Mouse (Mus musculus) neural tube, embryonic 11.5 days (tissue): Measurements from ENCODE around the gene Abcg1. TPM values are rescaled to one million over a fixed set of nuclear protein-coding genes. Genes with fewer than 3 reads are reported as not detected.

Source experiments
- ATAC-seq: fragments of 200-750 bp; cut with Nextera tagmentation; 2 replicates; pipeline ENCODE4 v1.8.0; 2017; ENCODE audit warnings: moderate number of reproducible peaks, mild to moderate bottlenecking, moderate TSS enrichment, moderate library complexity; ENCODE audit not compliant: insufficient read depth, low FRiP score, low TSS enrichment
- DNase-seq: peaks from one replicate; pipeline ENCODE4 v3.0.0-alpha.2; 2015; ENCODE audit warnings: low spot score
- H3K27ac ChIP-seq: fragments of 300-500 bp; sonication (generic); 2 replicates; pipeline ENCODE4 v1.5.1; 2014; ENCODE audit warnings: low read depth, mild to moderate bottlenecking, low read length
- H3K27me3 ChIP-seq: fragments of 300-500 bp; sonication (generic); 2 replicates; pipeline ENCODE4 v1.6.1; 2014; ENCODE audit warnings: mild to moderate bottlenecking, low read length, mixed read lengths; ENCODE audit not compliant: control insufficient read depth, insufficient read depth
- H3K36me3 ChIP-seq: fragments of 300-500 bp; sonication (generic); 2 replicates; pipeline ENCODE4 v1.6.1; 2014; ENCODE audit warnings: mild to moderate bottlenecking, low read length, moderate library complexity, mixed read lengths; ENCODE audit not compliant: control insufficient read depth, insufficient read depth
- H3K4me1 ChIP-seq: fragments of 300-500 bp; sonication (generic); 2 replicates; pipeline ENCODE4 v1.6.1; 2014; ENCODE audit warnings: low read length, mixed read lengths; ENCODE audit not compliant: control insufficient read depth, insufficient read depth
- H3K4me2 ChIP-seq: fragments of 300-500 bp; sonication (generic); 2 replicates; pipeline ENCODE4 v1.6.1; 2014; ENCODE audit warnings: low read depth, mild to moderate bottlenecking, moderate library complexity
- H3K4me3 ChIP-seq: fragments of 300-500 bp; sonication (generic); 2 replicates; pipeline ENCODE4 v1.5.1; 2014; ENCODE audit warnings: low read depth, low read length
- H3K9ac ChIP-seq: fragments of 300-500 bp; sonication (generic); 2 replicates; pipeline ENCODE4 v1.6.1; 2014; ENCODE audit warnings: mild to moderate bottlenecking, low read length
- H3K9me3 ChIP-seq: fragments of 300-500 bp; sonication (generic); 2 replicates; pipeline ENCODE4 v1.6.1; 2016; ENCODE audit warnings: low read length; ENCODE audit not compliant: control insufficient read depth
- WGBS: fragments of 180-500 bp; shearing (Covaris S2); extraction: QIAGEN DNeasy Blood & Tissue Kit; methylation state at CpG from one replicate; pipeline ENCODE4 v1.1.7; 2014; 5-methylcytosine and 5-hydroxymethylcytosine counted together
- polyA plus RNA-seq: library from polyadenylated mRNA; unstranded; fragments of >200 nt; fragmentation: Nextera tagmentation; extraction: Ambion mirVana; gene quantifications from 2 replicates; pipeline ENCODE4 v1.2.1, GENCODE M21; 2014

Abcg1 gene
- polyA plus RNA-seq, 1 experiment from 2014 or later, result 9.7 TPM

- no peak overlapping the region for H3K4me2 ChIP-seq
- no peak overlapping the region for H3K9ac ChIP-seq
- H3K4me3 ChIP-seq, result no peak overlapping the region
- no peaks in the 10 kb centered on the region for H3K4me1 ChIP-seq
- WGBS, result 75% methylated on average over 5 of the region's 5 CpGs
- no peaks in the 10 kb centered on the region for H3K9me3 ChIP-seq
- no peaks in the 10 kb centered on the region for H3K36me3 ChIP-seq
- H3K27me3 ChIP-seq, result no peaks in the 10 kb centered on the region
- no peak for ATAC-seq
- no peak overlapping the region for H3K27ac ChIP-seq
- DNase-seq, result no peak
Observed at GRCm38 (mm10) chr17:31024782-31025125, 32.7 kb upstream of the Abcg1 start.

- Histone ChIP-seq H3K4me2 (no peak overlapping the region), H3K27ac (no peak overlapping the region), H3K27me3 (no peaks in the 10 kb centered on the region), H3K4me3 (no peak overlapping the region), H3K4me1 (no peaks in the 10 kb centered on the region), H3K9me3 (no peaks in the 10 kb centered on the region), H3K36me3 (no peaks in the 10 kb centered on the region), H3K9ac (no peak overlapping the region)
- WGBS, result 88% methylated on average over 6 of the region's 6 CpGs
- no peak for DNase-seq
- no peak for ATAC-seq
Observed at GRCm38 (mm10) chr17:31026986-31027385, 30.5 kb upstream of the Abcg1 start.

- no peaks in the 10 kb centered on the region for H3K36me3 ChIP-seq
- no peak overlapping the region for H3K4me2 ChIP-seq
- H3K4me3 ChIP-seq, result no peak overlapping the region
- no peak for DNase-seq
- 91% methylated on average over 6 of the region's 6 CpGs for WGBS
- H3K27ac ChIP-seq, result no peak overlapping the region
- H3K9ac ChIP-seq, result no peak overlapping the region
- H3K4me1 ChIP-seq, result no peaks in the 10 kb centered on the region
- H3K27me3 ChIP-seq, result no peaks in the 10 kb centered on the region
- no peaks in the 10 kb centered on the region for H3K9me3 ChIP-seq
- ATAC-seq, result no peak
Observed at GRCm38 (mm10) chr17:31027723-31028122, 29.8 kb upstream of the Abcg1 start.

DNA sequence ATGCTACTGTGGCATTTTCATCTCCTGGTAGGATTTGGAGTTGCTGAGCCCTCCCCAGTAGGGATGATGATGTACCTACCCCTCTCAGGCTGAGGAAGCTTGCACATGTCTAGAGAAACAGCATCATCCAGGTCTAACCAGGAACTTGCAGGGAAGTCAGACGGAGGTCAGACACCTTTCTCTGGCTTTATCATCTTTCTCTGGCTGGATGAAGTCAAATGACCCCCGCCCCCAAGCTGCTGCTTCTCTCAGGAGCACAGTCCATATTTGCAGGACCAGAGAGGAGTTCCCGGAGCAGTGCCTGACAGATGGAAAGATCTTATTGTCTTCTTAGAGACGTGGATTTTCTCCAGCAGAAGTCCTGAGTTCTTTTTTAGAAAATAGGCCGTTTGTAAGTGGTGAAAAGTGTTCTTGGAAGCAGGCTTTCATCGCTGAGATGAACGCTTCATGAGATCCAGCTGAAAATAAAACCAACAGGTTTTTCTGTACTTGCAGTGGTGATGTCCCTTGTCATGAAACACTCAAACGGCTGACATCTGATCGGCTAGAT lies 28.6 kb upstream of the Abcg1 start:
- 87% methylated on average over 9 of the region's 9 CpGs for WGBS
- no peaks in the 10 kb centered on the region for H3K9me3 ChIP-seq
- no peak overlapping the region for H3K27ac ChIP-seq
- H3K4me2 ChIP-seq, result no peak overlapping the region
- no peak for ATAC-seq
- DNase-seq, result no peak
- no peaks in the 10 kb centered on the region for H3K27me3 ChIP-seq
- H3K9ac ChIP-seq, result no peak overlapping the region
- no peak overlapping the region for H3K4me3 ChIP-seq
- no peaks in the 10 kb centered on the region for H3K36me3 ChIP-seq
- H3K4me1 ChIP-seq, result no peaks in the 10 kb centered on the region

- Histone ChIP-seq H3K27me3 (no peaks in the 10 kb centered on the region), H3K9me3 (no peaks in the 10 kb centered on the region), H3K4me2 (no peak overlapping the region), H3K4me3 (no peak overlapping the region), H3K4me1 (no peaks in the 10 kb centered on the region), H3K36me3 (no peaks in the 10 kb centered on the region), H3K27ac (no peak overlapping the region), H3K9ac (no peak overlapping the region)
- 86% methylated on average over 4 of the region's 4 CpGs for WGBS
- DNase-seq, result no peak
- no peak for ATAC-seq
Observed at GRCm38 (mm10) chr17:31029407-31029806, 28.1 kb upstream of the Abcg1 start.

DNA sequence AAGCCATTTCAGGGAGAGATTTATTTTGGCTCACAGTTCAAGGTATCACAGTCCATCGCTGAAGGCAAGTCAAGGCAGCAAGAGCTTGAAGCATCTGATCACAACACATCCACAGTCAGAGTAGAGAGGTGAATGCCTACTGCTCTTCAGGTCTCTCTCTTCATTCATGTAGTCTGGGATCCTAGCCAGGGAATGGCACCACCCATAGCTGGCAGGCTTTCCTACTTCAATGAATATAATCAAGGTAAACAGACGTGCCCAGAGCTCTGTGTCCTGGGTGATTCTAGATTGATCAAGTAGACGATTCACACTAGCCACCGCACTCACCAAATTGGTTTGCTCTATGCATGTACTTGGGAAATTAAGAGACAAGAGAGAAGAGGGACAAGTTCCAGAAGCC lies 25.1 kb upstream of the Abcg1 start:
- 91% methylated on average over 4 of the region's 4 CpGs for WGBS
- no peaks in the 10 kb centered on the region for H3K27me3 ChIP-seq
- H3K4me3 ChIP-seq, result no peak overlapping the region
- H3K9ac ChIP-seq, result no peak overlapping the region
- no peak overlapping the region for H3K4me2 ChIP-seq
- no peak for ATAC-seq
- H3K9me3 ChIP-seq, result no peaks in the 10 kb centered on the region
- no peak for DNase-seq
- no peak overlapping the region for H3K27ac ChIP-seq
- no peaks in the 10 kb centered on the region for H3K4me1 ChIP-seq
- no peaks in the 10 kb centered on the region for H3K36me3 ChIP-seq

- H3K27ac ChIP-seq, result no peak overlapping the region
- no peaks in the 10 kb centered on the region for H3K36me3 ChIP-seq
- no peak overlapping the region for H3K4me3 ChIP-seq
- no peak overlapping the region for H3K9ac ChIP-seq
- 83% methylated on average over 2 of the region's 2 CpGs for WGBS
- H3K9me3 ChIP-seq, result no peaks in the 10 kb centered on the region
- no peaks in the 10 kb centered on the region for H3K4me1 ChIP-seq
- H3K27me3 ChIP-seq, result no peaks in the 10 kb centered on the region
- DNase-seq, result no peak
- no peak overlapping the region for H3K4me2 ChIP-seq
- ATAC-seq, result no peak
Observed at GRCm38 (mm10) chr17:31033251-31033650, 24.2 kb upstream of the Abcg1 start.

DNA sequence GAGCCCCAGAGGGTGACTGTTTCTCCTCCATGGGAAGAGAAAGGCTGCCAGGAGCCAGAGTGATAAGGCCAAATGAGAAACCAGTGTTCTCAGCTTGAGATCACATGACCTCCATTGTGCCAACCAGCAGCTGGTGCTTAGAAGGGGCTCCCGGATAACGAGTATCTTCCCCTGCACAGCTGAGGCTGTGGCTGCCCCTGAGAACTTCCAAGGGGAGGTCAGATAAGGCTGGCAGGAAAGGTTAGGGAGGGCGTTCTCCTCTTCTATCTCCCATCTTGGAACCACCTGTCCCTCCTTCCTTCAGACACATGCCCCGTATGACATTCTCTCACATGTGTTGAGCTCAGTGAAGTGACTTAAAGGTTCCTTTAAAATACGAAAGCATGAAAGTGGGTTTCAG lies 23.3 kb upstream of the Abcg1 start:
- Histone ChIP-seq H3K4me2 (no peak overlapping the region), H3K36me3 (no peaks in the 10 kb centered on the region), H3K9ac (no peak overlapping the region), H3K27ac (no peak overlapping the region), H3K9me3 (no peaks in the 10 kb centered on the region), H3K4me3 (no peak overlapping the region), H3K4me1 (no peaks in the 10 kb centered on the region), H3K27me3 (no peaks in the 10 kb centered on the region)
- 64% methylated on average over 5 of the region's 5 CpGs for WGBS
- ATAC-seq (no peak), DNase-seq (no peak)

- Histone ChIP-seq H3K9ac (no peak overlapping the region), H3K36me3 (no peaks in the 10 kb centered on the region), H3K27ac (no peak overlapping the region), H3K4me3 (no peak overlapping the region), H3K9me3 (no peaks in the 10 kb centered on the region), H3K27me3 (no peaks in the 10 kb centered on the region), H3K4me2 (no peak overlapping the region), H3K4me1 (no peaks in the 10 kb centered on the region)
- ATAC-seq (no peak), DNase-seq (no peak)
- 91% methylated on average over 9 of the region's 9 CpGs for WGBS
Observed at GRCm38 (mm10) chr17:31034674-31035356, 22.7 kb upstream of the Abcg1 start.
